Mouse (Mus musculus) heart, embryonic 12.5 days (tissue): ENCODE data around the gene Nt5c. TPM values are rescaled to one million over a fixed set of nuclear protein-coding genes. Genes with fewer than 3 reads are reported as not detected.
A peak's percentile ranks its signal among the peaks of the same experiment; 100 is the strongest.
"Not testable (repeated sequence)": the region's sequence is repeated elsewhere in the genome, so short reads cannot be mapped to it uniquely, and the experiment has no call there.

ENCODE experiments used
- ATAC-seq: fragments of 200-750 bp; cut with Nextera tagmentation; 2 replicates; pipeline ENCODE4 v1.8.0; 2017; ENCODE audit warnings: moderate TSS enrichment, moderate library complexity; ENCODE audit not compliant: insufficient number of reproducible peaks, low FRiP score
- H3K27ac ChIP-seq: fragments of 300-500 bp; sonication (generic); 2 replicates; pipeline ENCODE4 v1.5.1; 2016; ENCODE audit warnings: mild to moderate bottlenecking, moderate library complexity; ENCODE audit not compliant: poor library complexity, severe bottlenecking
- H3K27me3 ChIP-seq: fragments of 300-500 bp; sonication (generic); replicated peaks from 2 replicates; pipeline ENCODE4 v1.6.1; 2016; ENCODE audit warnings: mild to moderate bottlenecking, moderate library complexity
- H3K36me3 ChIP-seq: fragments of 300-500 bp; sonication (generic); 2 replicates; pipeline ENCODE4 v1.6.1; 2016; ENCODE audit warnings: mild to moderate bottlenecking, moderate library complexity
- H3K4me1 ChIP-seq: fragments of 300-500 bp; sonication (generic); replicated peaks from 2 replicates; pipeline ENCODE4 v1.6.1; 2016; ENCODE audit warnings: mild to moderate bottlenecking
- H3K4me2 ChIP-seq: fragments of 300-500 bp; sonication (generic); 2 replicates; pipeline ENCODE4 v1.6.1; 2016; ENCODE audit warnings: mild to moderate bottlenecking, moderate library complexity
- H3K4me3 ChIP-seq: fragments of 300-500 bp; sonication (generic); 2 replicates; pipeline ENCODE4 v1.5.1; 2016; ENCODE audit warnings: mild to moderate bottlenecking
- H3K9ac ChIP-seq: fragments of 300-500 bp; sonication (generic); 2 replicates; pipeline ENCODE4 v1.6.1; 2016; ENCODE audit warnings: mild to moderate bottlenecking, moderate library complexity
- H3K9me3 ChIP-seq: fragments of 300-500 bp; sonication (generic); replicated peaks from 2 replicates; pipeline ENCODE4 v1.6.1; 2016; ENCODE audit warnings: mild to moderate bottlenecking, moderate library complexity
- WGBS: fragments of 180-500 bp; shearing (Covaris S2); methylation state at CpG from one replicate; pipeline ENCODE4 v1.1.7; 2016; 5-methylcytosine and 5-hydroxymethylcytosine counted together
- polyA plus RNA-seq: library from polyadenylated mRNA; unstranded; fragments of >200 nt; fragmentation: Nextera tagmentation; extraction: Ambion mirVana; gene quantifications from 2 replicates; pipeline ENCODE4 v1.2.1, GENCODE M21; 2016

Gene Nt5c
- polyA plus RNA-seq, 1 experiment from 2014 or later = 58.2 TPM

DNA sequence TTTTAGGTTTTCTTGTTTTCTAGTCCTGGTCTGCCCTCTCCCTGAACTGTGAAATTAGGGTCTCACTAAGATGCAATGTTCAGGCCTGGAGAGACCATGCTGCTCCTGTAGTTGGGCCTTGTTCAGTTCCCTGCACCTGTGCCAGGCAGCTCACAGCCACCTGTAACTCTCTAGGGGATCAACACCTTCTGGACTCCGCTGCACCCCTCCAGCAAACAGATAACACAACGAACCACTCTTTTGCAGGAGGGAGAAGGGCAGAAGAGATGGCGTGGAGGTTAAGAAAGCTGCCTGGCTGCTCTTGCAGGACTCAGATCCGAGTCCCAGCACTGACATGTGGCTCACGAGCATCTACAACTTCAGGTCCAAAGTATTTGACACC lies 18.8 kb upstream of the Nt5c start:
- Histone ChIP-seq H3K4me1 (peaks cover 72% of the 10 kb centered on the region), H3K36me3 (0 out of 2 replicates have a peak, but pooled peaks cover 3% of the 10 kb centered on the region), H3K27me3 (no peaks in the 10 kb centered on the region), H3K9me3 (no peaks in the 10 kb centered on the region), H3K27ac (peak overlapping the region; percentile 67), H3K4me2 (peak overlapping the region; percentile 93), H3K9ac (peak overlapping the region; percentile 52), H3K4me3 (peak overlapping the region; percentile 24)
- 29% methylated on average over 5 of the region's 5 CpGs for WGBS
- ATAC-seq = no peak

DNA sequence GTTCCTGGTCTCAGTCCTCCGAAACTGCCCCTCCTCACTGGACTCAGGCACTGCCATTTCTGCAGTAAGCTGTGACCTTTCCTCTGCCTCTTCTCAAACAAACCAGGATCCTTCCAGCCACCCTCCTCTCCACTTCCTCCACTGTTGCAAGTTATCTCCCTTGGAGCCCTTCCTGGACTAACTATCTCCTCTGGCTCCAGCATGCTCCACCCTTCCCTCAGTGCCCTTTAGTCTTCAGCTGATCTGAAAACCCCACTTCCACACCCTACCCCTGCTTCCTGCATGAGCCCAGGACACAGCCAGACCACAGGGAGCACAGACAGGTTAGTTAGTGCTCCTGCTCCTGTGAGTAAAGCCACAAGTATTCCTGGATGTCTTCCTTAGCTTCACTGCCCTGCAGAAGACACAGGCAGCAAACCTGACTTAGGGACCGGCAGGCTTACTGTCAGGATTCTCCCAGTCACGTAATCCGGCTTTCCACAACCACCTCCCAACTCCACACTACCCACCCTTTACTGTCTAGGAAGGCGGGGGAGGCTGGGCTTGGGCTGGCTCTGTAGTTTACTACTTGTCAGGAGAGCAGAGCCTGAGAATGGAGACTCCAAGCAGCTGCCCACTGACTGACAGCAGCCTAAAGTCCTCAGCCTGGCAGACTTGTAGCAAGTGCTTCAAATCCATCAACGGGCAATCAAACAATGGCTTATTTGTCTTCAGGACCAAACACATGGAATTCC lies 18.3 kb upstream of the Nt5c start:
- Histone ChIP-seq H3K9ac (peak overlapping the region; percentile 52), H3K4me3 (peak overlapping the region; percentile 24), H3K27ac (peak overlapping the region; percentile 67), H3K9me3 (no peaks in the 10 kb centered on the region), H3K36me3 (0 out of 2 replicates have a peak, but pooled peaks cover 3% of the 10 kb centered on the region), H3K4me2 (peak overlapping the region; percentile 93), H3K4me1 (peaks cover 74% of the 10 kb centered on the region), H3K27me3 (no peaks in the 10 kb centered on the region)
- 19% methylated on average over 6 of the region's 6 CpGs for WGBS
- no peak for ATAC-seq

DNA sequence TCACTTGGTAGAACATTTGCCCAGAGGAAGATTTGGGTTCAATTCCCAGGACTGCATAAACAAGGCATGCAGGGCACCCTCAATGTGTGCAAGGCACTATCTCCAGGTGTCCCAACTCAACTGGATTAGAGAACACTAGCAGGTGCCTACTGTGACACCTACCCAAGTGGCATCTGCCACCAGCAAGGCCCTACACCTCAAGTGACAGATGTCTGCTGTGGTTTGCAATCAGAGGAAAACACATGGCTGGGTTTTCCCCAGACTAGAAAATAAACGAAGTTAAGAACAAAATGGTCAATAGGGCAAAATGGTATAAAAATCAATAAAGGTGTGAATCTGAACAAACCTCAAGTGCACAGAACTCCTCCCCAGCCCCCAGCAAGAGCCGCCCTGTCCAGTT lies 16.4 kb upstream of the Nt5c start:
- 0 out of 2 replicates have a peak overlapping the region, but pooled peaks have one; percentile 53 for H3K27ac ChIP-seq
- H3K9ac ChIP-seq = no peak overlapping the region
- no peaks in the 10 kb centered on the region for H3K27me3 ChIP-seq
- H3K36me3 ChIP-seq = peaks cover 5% of the 10 kb centered on the region
- 82% methylated on average over 2 of the region's 2 CpGs for WGBS
- H3K4me3 ChIP-seq = no peak overlapping the region
- no peaks in the 10 kb centered on the region for H3K9me3 ChIP-seq
- no peak overlapping the region for H3K4me2 ChIP-seq
- H3K4me1 ChIP-seq = peaks cover 72% of the 10 kb centered on the region
- no peak for ATAC-seq

DNA sequence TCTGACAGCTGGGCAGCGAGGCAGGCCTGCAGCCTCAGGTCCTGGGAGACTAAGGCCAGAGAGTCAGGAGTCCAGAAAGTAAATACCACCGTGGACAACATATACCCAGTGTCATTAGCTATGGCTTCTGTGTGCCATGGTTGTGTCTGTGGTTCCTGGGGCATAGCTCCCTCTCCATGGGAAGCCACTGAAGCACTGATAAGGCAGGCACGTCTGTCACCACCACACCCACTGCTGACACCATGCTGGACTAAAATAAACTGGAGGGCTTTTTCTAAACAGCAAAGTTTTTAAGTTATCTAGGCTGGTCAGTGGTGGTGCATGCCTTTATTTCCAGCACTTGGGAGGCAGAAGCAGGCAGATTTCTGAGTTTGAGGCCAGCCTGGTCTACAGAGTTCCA lies 14.9 kb upstream of the Nt5c start:
- peak overlapping the region; percentile 53 for H3K27ac ChIP-seq
- peaks cover 17% of the 10 kb centered on the region for H3K36me3 ChIP-seq
- no peaks in the 10 kb centered on the region for H3K27me3 ChIP-seq
- H3K4me1 ChIP-seq = peaks cover 57% of the 10 kb centered on the region
- H3K4me2 ChIP-seq = 0 out of 2 replicates have a peak overlapping the region, but pooled peaks have one; percentile 15
- H3K9me3 ChIP-seq = no peaks in the 10 kb centered on the region
- H3K4me3 ChIP-seq = no peak overlapping the region
- 34% methylated on average over 3 of the region's 3 CpGs for WGBS
- ATAC-seq = peak; percentile 78
- H3K9ac ChIP-seq = no peak overlapping the region

DNA sequence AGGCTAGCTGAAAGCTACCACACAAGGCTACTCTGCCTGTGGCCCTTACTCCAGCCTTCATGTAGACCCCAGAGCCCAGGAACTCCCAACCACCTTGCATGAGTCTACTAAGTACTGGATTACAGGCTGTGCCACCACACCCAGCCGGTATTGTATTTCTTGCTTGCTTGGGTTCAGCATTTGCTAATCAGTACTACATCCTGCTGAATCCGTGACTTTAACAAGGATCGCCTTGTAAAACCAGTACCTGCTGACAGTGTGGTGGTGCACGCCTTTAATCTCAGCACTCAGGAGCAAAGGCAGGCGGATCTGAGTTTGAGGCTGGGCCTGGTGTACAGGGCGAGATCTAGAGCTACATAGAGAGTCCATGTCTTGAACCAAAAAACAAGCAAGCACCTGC lies 11.0 kb upstream of the Nt5c start:
- no peaks in the 10 kb centered on the region for H3K27me3 ChIP-seq
- no peak overlapping the region for H3K27ac ChIP-seq
- peaks cover 23% of the 10 kb centered on the region for H3K4me1 ChIP-seq
- no peak overlapping the region for H3K4me2 ChIP-seq
- WGBS = 87% methylated on average over 6 of the region's 6 CpGs
- no peaks in the 10 kb centered on the region for H3K9me3 ChIP-seq
- peaks cover 51% of the 10 kb centered on the region for H3K36me3 ChIP-seq
- no peak overlapping the region for H3K9ac ChIP-seq
- no peak overlapping the region for H3K4me3 ChIP-seq
- no peak for ATAC-seq

DNA sequence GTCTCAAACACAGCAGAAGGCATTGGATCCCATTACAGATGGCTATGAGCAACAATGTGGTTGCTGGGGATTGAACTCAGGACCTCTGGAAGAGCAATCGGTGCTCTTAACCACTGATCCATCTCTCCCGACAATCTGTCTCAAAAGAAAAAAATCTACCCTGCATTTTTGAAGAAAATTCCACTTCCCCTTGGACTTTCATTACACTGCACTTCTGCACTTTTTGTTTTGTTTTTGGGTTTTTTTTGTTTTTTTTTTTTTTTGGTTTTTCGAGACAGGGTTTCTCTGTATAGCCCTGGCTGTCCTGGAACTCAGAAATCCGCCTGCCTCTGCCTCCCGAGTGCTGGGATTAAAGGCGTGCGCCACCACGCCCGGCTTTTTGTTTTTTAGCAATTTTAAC lies 4.9 kb upstream of the Nt5c start:
- not testable (repeated sequence) for H3K4me2 ChIP-seq, H3K27ac ChIP-seq, H3K4me3 ChIP-seq, H3K9me3 ChIP-seq, H3K4me1 ChIP-seq, H3K27me3 ChIP-seq, ATAC-seq, H3K9ac ChIP-seq
- H3K36me3 ChIP-seq = peaks cover 50% of the 10 kb centered on the region
- WGBS = 87% methylated on average over 9 of the region's 9 CpGs

DNA sequence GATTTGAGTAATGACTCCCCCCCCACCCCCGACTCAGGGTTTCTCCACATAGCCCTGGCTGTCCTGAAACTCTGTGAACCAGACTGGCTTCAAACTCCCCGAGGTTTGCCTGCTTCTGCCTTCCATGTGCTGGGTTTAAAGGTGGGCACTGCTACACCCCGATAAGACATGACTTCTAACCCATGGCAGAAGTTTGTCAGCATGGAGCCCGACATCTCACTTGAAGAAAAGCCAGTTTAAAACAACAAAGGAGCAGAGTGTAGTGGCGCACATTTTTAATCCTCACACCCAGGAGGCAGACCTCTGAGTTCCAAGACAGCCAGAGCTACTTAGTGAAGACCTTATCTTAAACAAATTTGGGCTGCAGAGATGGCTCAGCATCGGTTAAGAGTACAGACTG lies 725 bp upstream of the Nt5c start:
- peak overlapping the region; percentile 89 for H3K4me2 ChIP-seq
- 31% methylated on average over 6 of the region's 6 CpGs for WGBS
- H3K27ac ChIP-seq = no peak overlapping the region
- no peak for ATAC-seq
- H3K4me1 ChIP-seq = peaks cover 11% of the 10 kb centered on the region
- no peaks in the 10 kb centered on the region for H3K9me3 ChIP-seq
- peaks cover 27% of the 10 kb centered on the region for H3K36me3 ChIP-seq
- H3K4me3 ChIP-seq = peak overlapping the region; percentile 70
- H3K9ac ChIP-seq = 0 out of 2 replicates have a peak overlapping the region, but pooled peaks have one; percentile 73
- no peaks in the 10 kb centered on the region for H3K27me3 ChIP-seq

DNA sequence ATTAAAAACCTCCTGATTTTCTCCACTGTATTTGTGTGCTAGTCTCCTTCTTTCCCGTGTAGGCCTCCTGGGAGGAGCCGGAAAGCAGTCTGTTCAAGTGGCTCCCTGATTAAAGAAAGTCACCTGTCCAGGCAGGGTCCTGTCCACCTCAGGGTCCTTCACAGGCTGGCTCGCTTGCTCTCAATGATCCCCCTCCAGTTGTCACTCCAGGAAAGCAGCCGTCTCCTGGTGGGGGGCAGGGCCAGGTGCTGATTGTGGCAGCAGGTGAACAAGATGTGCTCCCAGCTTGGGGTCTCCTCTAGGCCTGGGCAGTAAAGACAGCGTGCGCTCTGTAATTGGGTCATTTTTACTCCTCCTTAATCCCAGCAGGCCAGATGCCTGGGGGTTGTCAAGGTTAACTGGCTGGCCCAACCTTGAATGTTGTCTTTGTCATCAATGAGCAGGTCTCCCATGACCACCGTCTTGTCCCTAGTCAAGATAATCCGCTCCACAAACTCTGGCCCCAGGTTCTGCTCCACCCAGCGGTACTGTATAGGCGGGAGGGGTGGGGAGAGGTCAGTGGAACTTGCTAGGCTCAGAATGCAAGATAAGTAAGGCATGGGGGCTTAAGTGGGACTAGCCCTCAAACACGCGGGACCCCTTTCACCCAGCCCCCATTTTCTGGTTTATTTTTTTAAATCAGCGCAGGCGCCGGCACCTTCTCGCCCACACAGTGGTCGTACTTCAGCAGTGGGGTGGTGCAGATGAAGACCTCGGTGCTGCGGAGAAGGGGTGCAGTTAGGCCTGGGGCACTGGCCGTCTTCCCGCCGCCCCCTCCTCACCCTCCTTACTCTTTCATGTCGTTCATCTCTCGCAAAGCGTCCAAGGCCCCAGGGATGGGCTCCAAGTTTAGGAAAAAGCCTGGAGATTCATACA lies 964 bp downstream of the Nt5c start:
- no peaks in the 10 kb centered on the region for H3K9me3 ChIP-seq
- peak overlapping the region; percentile 73 for H3K9ac ChIP-seq
- peak overlapping the region; percentile 70 for H3K4me3 ChIP-seq
- no peaks in the 10 kb centered on the region for H3K27me3 ChIP-seq
- 21% methylated on average over 25 of the region's 25 CpGs for WGBS
- peaks cover 11% of the 10 kb centered on the region for H3K4me1 ChIP-seq
- H3K27ac ChIP-seq = no peak overlapping the region; the same call in 1 of the 2 replicates
- no peak; the same call in 1 of the 2 replicates for ATAC-seq
- peaks cover 19% of the 10 kb centered on the region for H3K36me3 ChIP-seq
- peak overlapping the region; percentile 89 for H3K4me2 ChIP-seq

DNA sequence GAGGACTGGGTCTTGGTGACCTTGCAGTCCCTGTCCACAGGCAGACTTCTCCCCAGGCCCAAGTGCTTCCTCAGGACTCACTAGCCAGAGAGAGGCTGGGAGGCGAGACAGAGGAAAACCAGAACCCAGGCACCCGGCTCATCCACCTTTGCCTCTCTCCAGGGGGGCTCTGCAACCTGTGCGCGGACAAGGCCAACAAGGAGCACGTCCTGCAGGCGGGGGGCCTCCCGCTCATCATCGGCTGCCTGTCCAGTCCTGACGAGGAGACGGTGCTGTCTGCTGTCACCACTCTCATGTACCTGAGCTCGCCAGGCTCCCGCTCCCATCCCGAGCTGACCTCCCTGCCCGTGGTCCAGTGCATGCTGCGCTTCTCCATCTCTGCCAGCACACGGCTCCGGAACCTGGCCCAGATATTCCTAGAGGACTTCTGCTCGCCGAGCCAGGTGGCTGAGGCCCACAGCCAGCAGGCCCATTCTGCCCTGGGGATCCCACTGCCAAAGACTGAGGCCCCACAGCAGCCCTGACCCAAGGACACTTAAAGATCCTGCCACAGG lies 3.0 kb downstream of the Nt5c start:
- WGBS = 71% methylated on average over 19 of the region's 19 CpGs
- no peak for ATAC-seq
- peaks cover 18% of the 10 kb centered on the region for H3K4me1 ChIP-seq

DNA sequence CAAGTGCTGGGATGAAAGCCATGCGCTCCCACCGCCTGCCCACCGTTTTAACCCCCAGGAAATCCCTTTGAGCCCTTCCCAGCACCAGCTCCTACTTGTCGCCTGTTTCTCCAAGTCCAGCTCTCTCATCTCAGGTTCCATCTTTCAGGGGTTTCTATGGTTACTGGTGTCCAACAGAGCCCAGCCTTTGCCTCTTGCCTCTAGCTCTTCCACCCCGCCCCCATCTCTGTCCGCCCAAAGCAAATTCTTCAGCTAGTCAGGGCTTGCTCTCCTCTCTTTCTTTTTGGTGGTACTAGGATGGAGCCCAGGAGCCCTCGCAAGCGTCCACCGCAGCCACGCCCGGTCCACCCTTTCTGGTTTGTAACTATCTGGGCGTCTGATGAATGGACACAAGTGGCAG lies 6.5 kb downstream of the Nt5c start:
- 75% methylated on average over 12 of the region's 12 CpGs for WGBS
- Histone ChIP-seq H3K9me3 (no peaks in the 10 kb centered on the region), H3K9ac (no peak overlapping the region), H3K4me2 (no peak overlapping the region), H3K36me3 (peaks cover 19% of the 10 kb centered on the region), H3K4me3 (no peak overlapping the region), H3K27me3 (no peaks in the 10 kb centered on the region), H3K4me1 (peaks cover 7% of the 10 kb centered on the region; the same call in 1 of the 2 replicates), H3K27ac (no peak overlapping the region)
- no peak for ATAC-seq

More for the DNA sequence above, 3.0 kb downstream of the Nt5c start:
- H3K9ac ChIP-seq = 0 out of 2 replicates have a peak overlapping the region, but pooled peaks have one; percentile 23
- H3K9me3 ChIP-seq = no peaks in the 10 kb centered on the region
- H3K27me3 ChIP-seq = no peaks in the 10 kb centered on the region
- no peak overlapping the region for H3K4me3 ChIP-seq
- H3K36me3 ChIP-seq = peaks cover 19% of the 10 kb centered on the region
- H3K27ac ChIP-seq = no peak overlapping the region
- H3K4me2 ChIP-seq = no peak overlapping the region

DNA sequence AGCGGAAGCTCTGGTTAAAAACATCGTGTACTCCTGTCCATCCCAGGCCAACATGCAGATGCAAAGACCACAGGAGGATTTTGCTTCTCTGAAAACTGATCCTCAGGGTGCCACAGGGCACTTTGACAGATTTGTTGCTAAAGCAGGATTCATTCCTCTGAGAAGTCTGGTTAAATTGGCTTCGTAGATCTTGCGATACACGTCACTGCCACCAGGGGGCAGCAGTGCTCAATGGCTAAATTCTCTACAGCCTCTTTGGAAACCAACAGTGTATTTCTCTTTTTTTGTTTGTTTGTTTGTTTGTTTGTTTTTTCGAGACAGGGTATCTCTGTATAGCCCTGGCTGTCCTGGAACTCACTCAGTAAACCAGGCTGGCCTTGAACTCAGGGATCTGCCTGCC lies 7.9 kb downstream of the Nt5c start:
- Histone ChIP-seq H3K9ac (no peak overlapping the region), H3K4me2 (no peak overlapping the region), H3K4me3 (no peak overlapping the region), H3K36me3 (peaks cover 5% of the 10 kb centered on the region; the same call in 1 of the 2 replicates), H3K4me1 (peaks cover 7% of the 10 kb centered on the region; the same call in 1 of the 2 replicates), H3K9me3 (no peaks in the 10 kb centered on the region), H3K27me3 (no peaks in the 10 kb centered on the region), H3K27ac (no peak overlapping the region)
- no peak for ATAC-seq
- 17% methylated on average over 6 of the region's 6 CpGs for WGBS
